Mouse (Mus musculus) ovary, postnatal 14 days (tissue): ENCODE measurements around the gene H2-M5.

ENCODE experiments used
- DNase-seq: peaks from one replicate; pipeline ENCODE4 v3.0.0; 2022; ENCODE audit warnings: low spot score

Gene H2-M5

GRCm38 (mm10) chr17:36948286-36948685 lies 41.1 kb downstream of the H2-M5 start:
- DNase-seq, result no peak

- DNase-seq, result no peak
These were observed 42.1 kb downstream of the H2-M5 start for GRCm38 (mm10) chr17:36947051-36947819.

- no peak for DNase-seq
These were observed 45.1 kb downstream of the H2-M5 start for GRCm38 (mm10) chr17:36944121-36944775.

GRCm38 (mm10) chr17:36943691-36944090 lies 45.6 kb downstream of the H2-M5 start:
- DNase-seq, result no peak

- DNase-seq, result no peak
These were observed 46.4 kb downstream of the H2-M5 start, which contains the start of gene Rnf39 for GRCm38 (mm10) chr17:36942791-36943471. Gene Rnf39, plus strand, starts transcription at chr17:36942918.

- DNase-seq, result peak; percentile 47
These were observed 46.9 kb downstream of the H2-M5 start for GRCm38 (mm10) chr17:36942391-36942790.

- no peak for DNase-seq
These were observed 51.3 kb downstream of the H2-M5 start for GRCm38 (mm10) chr17:36938056-36938455.
